Mouse (Mus musculus) 416B (cell line): ENCODE measurements at regions not wholly inside any gene's neighbourhood (a gene's known extent, or its start where the extent isn't known, plus 50 kb on each side); places are given as distances from the start of the nearest gene placed in this dataset.

Experiments used
- DNase-seq: peaks from one replicate; pipeline ENCODE4 v3.0.0; 2011; ENCODE audit warnings: low read depth

GRCm38 (mm10) chr10:96724436-96725175 is 107.8 kb downstream of the Btg1 start:
- DNase-seq: no peak

- DNase-seq: no peak
These were observed 110.3 kb downstream of the Btg1 start for GRCm38 (mm10) chr10:96726801-96727780.

GRCm38 (mm10) chr10:96733581-96733980 is 116.8 kb downstream of the Btg1 start:
- no peak for DNase-seq

- no peak for DNase-seq
These were observed 118.3 kb downstream of the Btg1 start for GRCm38 (mm10) chr10:96735146-96735545.

- DNase-seq: no peak
These were observed 119.3 kb downstream of the Btg1 start for GRCm38 (mm10) chr10:96735885-96736628.

GRCm38 (mm10) chr10:96737972-96738371 is 121.2 kb downstream of the Btg1 start:
- DNase-seq: no peak

GRCm38 (mm10) chr10:96738606-96739005 is 121.8 kb downstream of the Btg1 start:
- no peak for DNase-seq

- no peak for DNase-seq
These were observed 127.5 kb downstream of the Btg1 start for GRCm38 (mm10) chr10:96744167-96744777.

- no peak for DNase-seq
These were observed 130.3 kb downstream of the Btg1 start for GRCm38 (mm10) chr10:96747015-96747663.

GRCm38 (mm10) chr10:96750861-96751260 is 134.1 kb downstream of the Btg1 start:
- no peak for DNase-seq

- DNase-seq: no peak
These were observed 134.9 kb downstream of the Btg1 start for GRCm38 (mm10) chr10:96751580-96752264.

- no peak for DNase-seq
These were observed 135.7 kb downstream of the Btg1 start for GRCm38 (mm10) chr10:96752531-96752930.

- DNase-seq: no peak
These were observed 136.7 kb downstream of the Btg1 start for GRCm38 (mm10) chr10:96753521-96753920.

GRCm38 (mm10) chr10:96755674-96756073 is 138.9 kb downstream of the Btg1 start:
- DNase-seq: no peak

- DNase-seq: no peak
These were observed 139.7 kb downstream of the Btg1 start for GRCm38 (mm10) chr10:96756355-96757084.

GRCm38 (mm10) chr10:96757311-96757710 is 140.5 kb downstream of the Btg1 start:
- DNase-seq: no peak

- peak; percentile 36 for DNase-seq
These were observed 144.8 kb downstream of the Btg1 start for GRCm38 (mm10) chr10:96761601-96762000.

GRCm38 (mm10) chr10:96765626-96766025 is 148.8 kb downstream of the Btg1 start:
- no peak for DNase-seq

- DNase-seq: no peak
These were observed 161.4 kb downstream of the Btg1 start for GRCm38 (mm10) chr10:96778220-96778619.

GRCm38 (mm10) chr10:96783966-96784365 is 167.2 kb downstream of the Btg1 start:
- no peak for DNase-seq
